Mouse (Mus musculus) macrophage (primary cell): ENCODE results near the gene Slc16a10. TPM values are rescaled to one million over a fixed set of nuclear protein-coding genes. Genes with fewer than 3 reads are reported as not detected.

Experiments used
- H3K27ac ChIP-seq: fragments of 350-480 bp; formaldehyde crosslinking; 2 replicates; pipeline ENCODE4 v1.9.0; 2021
- H3K36me3 ChIP-seq: fragments of 350-480 bp; formaldehyde crosslinking; 2 replicates; pipeline ENCODE4 v1.9.0; 2021; ENCODE audit errors: inconsistent target
- H3K4me3 ChIP-seq: fragments of 350-480 bp; formaldehyde crosslinking; 2 replicates; pipeline ENCODE4 v1.9.0; 2021; ENCODE audit errors: inconsistent target
- H3K79me2 ChIP-seq: fragments of 350-480 bp; formaldehyde crosslinking; 2 replicates; pipeline ENCODE4 v1.9.0; 2021; ENCODE audit errors: inconsistent target
- WGBS: methylation state at CpG from one replicate; pipeline ENCODE4 v1.1.7; 2026; ENCODE audit warnings: inconsistent platforms; ENCODE audit not compliant: missing documents; 5-methylcytosine and 5-hydroxymethylcytosine counted together
- polyA plus RNA-seq: library from polyadenylated mRNA; stranded (reverse); fragments of 250-400 nt; gene quantifications from 3 replicates; pipeline ENCODE4 v1.2.4, GENCODE M21; 2018; ENCODE audit warnings: inconsistent platforms

Slc16a10 gene
- polyA plus RNA-seq, 1 experiment from 2014 or later = 32.9 TPM

DNA sequence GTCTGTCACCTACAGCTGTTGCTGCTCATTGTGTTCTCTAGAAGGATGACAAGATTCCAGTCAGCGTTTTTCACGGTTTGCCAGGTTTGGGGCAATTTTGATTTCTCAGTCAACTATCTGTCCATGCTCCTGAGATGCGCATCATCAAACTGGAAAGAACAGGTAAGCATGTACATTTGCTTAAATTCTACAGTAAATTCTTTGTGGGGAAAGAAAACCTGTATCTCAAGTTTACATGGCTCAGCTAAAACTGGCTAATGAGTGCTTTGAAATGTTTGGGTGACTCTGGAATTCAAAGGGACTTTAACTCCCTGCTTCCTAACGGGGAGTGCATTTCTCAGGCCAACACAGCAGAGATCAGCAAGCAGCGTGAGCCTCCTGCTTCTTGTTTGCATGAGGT lies 80.1 kb downstream of the Slc16a10 start:
- 94% methylated on average over 5 of the region's 5 CpGs for WGBS
- Histone ChIP-seq H3K79me2 (peaks cover 14% of the 10 kb centered on the region), H3K4me3 (no peak overlapping the region), H3K27ac (no peak overlapping the region), H3K36me3 (no peaks in the 10 kb centered on the region)

DNA sequence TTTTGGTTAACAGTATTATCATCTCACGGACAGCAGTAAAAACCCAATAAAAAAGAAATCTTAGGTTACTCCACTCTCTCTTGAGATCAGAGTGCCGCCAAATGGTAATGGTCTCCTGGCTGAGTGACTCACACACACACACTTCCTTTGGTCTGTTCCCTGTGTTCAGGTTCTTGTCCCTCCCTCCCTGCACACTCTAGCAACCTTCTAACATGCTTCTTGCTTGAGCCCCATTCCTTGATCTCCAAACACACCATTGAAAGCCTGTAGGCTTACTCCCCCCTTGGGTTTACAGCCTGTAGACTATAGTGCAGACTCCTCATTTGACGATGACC lies 83.3 kb downstream of the Slc16a10 start:
- no peak overlapping the region for H3K27ac ChIP-seq
- H3K4me3 ChIP-seq = no peak overlapping the region
- 87% methylated on average over 3 of the region's 3 CpGs for WGBS
- H3K36me3 ChIP-seq = no peaks in the 10 kb centered on the region
- peaks cover 14% of the 10 kb centered on the region for H3K79me2 ChIP-seq

DNA sequence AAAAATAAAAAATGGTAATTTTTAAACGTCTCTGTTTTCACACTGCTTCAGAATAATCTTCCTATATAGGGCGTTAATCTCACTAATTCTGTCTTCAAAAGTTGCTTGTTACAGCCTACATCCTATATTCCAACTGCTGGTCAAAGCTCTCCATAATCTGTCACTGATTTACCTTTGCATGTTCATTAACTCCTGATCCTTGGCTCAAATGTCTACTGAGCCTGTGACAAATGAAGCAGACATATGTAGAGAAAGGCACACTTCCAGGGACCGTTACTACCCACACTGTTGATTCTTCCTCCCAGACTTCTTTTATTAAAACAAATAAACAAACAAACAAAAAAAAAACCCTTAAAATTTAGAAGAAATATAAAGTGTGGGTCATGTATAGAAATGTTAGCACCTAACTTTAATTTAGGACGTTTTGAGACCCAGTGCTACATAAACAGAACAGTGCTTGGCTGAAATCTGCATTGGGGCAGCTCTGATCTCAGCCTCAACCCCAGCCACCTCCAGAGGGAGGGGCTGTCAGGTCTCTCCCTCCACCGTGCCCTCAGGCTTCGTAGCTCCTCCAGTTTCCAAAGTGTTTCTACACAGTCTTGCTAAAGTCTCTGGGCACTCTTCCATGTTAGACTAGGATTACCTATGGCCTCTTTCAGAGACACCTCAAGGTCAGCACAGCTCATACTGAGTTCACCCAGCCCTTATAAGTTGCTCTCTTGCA lies 83.8 kb downstream of the Slc16a10 start:
- no peaks in the 10 kb centered on the region for H3K36me3 ChIP-seq
- no peak overlapping the region for H3K4me3 ChIP-seq
- H3K27ac ChIP-seq = no peak overlapping the region
- WGBS = 63% methylated on average over 6 of the region's 6 CpGs
- H3K79me2 ChIP-seq = peaks cover 14% of the 10 kb centered on the region

DNA sequence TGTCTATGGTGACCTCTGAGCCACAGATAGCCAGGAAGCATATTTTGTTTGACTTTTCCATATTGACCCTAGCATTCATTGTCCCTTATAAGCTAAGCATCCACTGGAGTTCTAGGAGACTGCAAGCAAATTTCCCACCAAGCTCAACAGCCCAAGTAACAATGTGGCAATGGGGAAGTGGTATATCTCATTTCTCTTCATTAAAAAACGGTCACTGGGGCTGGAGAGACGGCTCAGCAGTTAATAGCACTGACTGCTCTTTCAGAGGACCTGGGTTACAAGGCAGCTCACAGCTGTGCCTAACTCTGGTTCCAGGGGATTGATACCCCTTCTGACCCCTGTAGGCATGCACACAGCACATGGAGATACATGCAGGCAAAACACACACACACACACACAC lies 84.4 kb downstream of the Slc16a10 start:
- Histone ChIP-seq H3K4me3 (no peak overlapping the region), H3K79me2 (peaks cover 14% of the 10 kb centered on the region), H3K36me3 (no peaks in the 10 kb centered on the region), H3K27ac (no peak overlapping the region)
- WGBS = 13% methylated on average over 2 of the region's 2 CpGs

DNA sequence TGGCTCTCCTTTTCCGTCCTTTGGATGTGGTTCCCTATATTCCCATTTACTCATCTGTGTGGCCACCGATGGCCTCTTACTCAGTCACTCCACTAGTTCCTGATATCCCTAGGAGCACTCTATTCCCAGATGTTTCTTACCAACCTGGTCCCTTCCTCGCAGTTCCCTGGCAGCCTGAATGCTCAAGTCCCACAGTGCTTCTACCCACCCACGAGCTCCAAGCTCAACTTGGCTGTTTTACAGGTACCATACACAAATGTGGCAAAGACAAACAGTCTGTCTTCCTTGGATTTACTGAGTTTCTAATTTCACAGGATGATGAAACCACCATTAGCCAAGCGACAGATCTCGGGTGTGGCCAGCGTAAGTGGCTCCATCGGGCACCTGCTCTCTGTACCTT lies 87.6 kb downstream of the Slc16a10 start:
- 87% methylated on average over 6 of the region's 8 CpGs for WGBS
- peaks cover 20% of the 10 kb centered on the region; the same call in 1 of the 2 replicates for H3K36me3 ChIP-seq
- no peak overlapping the region for H3K27ac ChIP-seq
- peaks cover 12% of the 10 kb centered on the region for H3K79me2 ChIP-seq
- H3K4me3 ChIP-seq = no peak overlapping the region

DNA sequence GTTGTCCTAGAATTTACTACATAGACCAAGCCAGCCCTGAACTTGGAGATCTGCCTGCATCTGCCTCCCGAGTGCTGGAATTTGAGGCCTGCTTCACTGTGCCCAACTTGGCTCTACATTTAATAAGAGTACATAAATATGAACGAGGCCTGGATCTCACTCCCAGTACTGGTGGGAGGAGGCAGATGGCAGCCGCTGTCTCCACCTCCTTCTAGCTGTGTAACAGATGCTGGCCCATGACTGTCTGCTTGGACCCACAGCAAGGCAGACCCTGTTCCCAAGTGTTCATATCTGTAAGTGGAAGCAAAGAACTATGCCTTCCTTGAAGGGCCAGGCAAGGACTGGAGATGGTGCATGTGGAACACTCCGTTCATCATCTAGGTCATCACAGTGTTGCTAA lies 88.2 kb downstream of the Slc16a10 start:
- peaks cover 6% of the 10 kb centered on the region; the same call in 1 of the 2 replicates for H3K79me2 ChIP-seq
- 97% methylated on average over 4 of the region's 4 CpGs for WGBS
- peaks cover 20% of the 10 kb centered on the region; the same call in 1 of the 2 replicates for H3K36me3 ChIP-seq
- no peak overlapping the region for H3K27ac ChIP-seq
- H3K4me3 ChIP-seq = no peak overlapping the region

DNA sequence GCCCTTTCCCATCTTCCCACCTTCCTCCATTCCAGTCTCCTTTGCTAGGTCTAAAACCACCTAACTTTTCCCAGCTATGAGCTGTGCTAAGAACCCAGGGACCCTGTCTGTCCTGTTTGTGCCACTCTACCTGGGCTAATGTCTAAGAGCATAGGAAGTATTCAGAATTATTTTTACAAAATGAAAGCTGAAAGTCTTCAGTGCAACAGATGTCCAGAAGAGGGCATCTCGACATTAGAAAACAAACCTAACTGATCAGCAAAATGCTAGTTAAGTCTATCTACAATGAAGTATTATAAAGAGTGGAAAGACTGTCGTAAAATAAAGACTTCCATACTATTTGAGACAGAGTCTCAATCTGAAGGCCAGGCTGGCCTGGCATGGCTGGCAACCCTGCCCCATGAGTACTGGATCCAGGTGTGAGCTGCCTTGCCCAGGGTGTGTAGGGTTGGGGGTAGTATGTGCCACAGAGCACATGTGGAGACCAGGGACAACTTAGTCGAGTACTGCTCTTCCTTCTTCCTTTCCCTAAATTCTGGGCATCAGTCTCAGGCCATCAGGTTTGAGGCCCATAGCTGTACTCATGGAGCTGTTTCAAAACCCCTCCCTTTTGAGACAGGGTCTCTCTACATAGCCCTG lies 88.7 kb downstream of the Slc16a10 start:
- 61% methylated on average over 3 of the region's 3 CpGs for WGBS
- H3K79me2 ChIP-seq = peaks cover 1% of the 10 kb centered on the region; the same call in 1 of the 2 replicates
- peaks cover 20% of the 10 kb centered on the region; the same call in 1 of the 2 replicates for H3K36me3 ChIP-seq
- H3K27ac ChIP-seq = no peak overlapping the region
- no peak overlapping the region for H3K4me3 ChIP-seq

DNA sequence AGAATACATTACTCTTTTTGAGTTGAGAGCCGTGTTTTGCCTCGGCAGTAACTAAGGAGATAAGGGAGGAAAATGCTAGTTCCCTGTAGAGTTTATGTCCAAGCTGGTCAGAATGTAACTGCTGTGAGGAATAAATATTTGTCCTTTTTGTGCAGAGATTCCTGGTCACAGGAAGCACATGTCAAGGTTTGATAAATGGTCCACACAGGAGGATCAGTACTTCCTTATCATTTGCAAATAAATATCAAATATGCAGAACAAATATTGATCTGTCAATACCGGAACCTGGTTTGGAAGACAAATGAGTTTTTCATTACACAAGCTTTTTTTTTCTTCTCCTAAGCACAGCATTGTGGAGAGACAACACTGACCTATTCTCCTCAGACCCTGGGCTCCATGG lies 90.1 kb downstream of the Slc16a10 start:
- Histone ChIP-seq H3K4me3 (no peak overlapping the region), H3K36me3 (peaks cover 20% of the 10 kb centered on the region; the same call in 1 of the 2 replicates), H3K27ac (no peak overlapping the region), H3K79me2 (no peaks in the 10 kb centered on the region; the same call in 1 of the 2 replicates)
- 91% methylated on average over 3 of the region's 3 CpGs for WGBS

DNA sequence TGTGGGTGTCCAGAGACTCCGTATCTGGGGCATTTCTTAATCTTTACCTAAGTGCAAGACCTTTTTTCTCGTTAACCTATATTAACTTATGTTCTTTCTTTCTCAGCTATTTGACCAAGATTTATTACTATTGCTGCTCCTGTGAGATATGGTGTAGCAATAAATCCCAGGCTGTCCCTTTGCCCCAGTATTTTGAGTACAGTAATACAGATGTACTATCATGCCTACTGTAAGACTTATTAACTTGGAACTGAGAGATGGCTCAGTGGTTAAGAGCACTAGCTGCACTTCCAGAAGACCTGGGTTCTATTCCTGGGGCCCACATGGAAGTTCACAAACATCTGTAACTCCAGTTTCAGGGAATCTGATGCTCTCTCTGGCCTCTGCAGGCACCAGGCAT lies 91.3 kb downstream of the Slc16a10 start:
- WGBS = 96% methylated on average over 2 of the region's 2 CpGs
- H3K79me2 ChIP-seq = no peaks in the 10 kb centered on the region; the same call in 1 of the 2 replicates
- no peak overlapping the region for H3K27ac ChIP-seq
- H3K4me3 ChIP-seq = no peak overlapping the region
- peaks cover 20% of the 10 kb centered on the region; the same call in 1 of the 2 replicates for H3K36me3 ChIP-seq

DNA sequence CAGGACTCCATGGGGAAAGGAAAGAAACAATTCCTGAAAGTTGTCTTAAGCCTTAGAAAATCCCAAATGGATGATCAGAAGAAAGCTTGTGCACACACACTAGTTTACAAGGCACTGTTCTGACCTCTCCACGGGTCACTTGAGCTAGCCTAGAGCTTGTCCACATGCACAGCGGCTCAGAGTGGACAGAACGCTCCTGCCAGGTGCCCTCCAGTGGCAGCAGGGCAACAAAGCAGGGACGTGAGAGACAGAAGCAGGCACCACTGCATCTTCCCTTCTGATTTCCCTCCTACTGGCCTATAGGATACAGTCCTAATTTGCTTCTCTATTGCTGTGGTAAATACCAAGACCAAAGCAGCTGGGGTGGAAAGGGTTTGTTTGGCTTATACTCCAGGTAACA lies 100.7 kb downstream of the Slc16a10 start:
- Histone ChIP-seq H3K79me2 (no peaks in the 10 kb centered on the region; the same call in 1 of the 2 replicates), H3K27ac (no peak overlapping the region), H3K4me3 (no peak overlapping the region), H3K36me3 (peaks cover 30% of the 10 kb centered on the region)
- WGBS = 72% methylated on average over 4 of the region's 4 CpGs

DNA sequence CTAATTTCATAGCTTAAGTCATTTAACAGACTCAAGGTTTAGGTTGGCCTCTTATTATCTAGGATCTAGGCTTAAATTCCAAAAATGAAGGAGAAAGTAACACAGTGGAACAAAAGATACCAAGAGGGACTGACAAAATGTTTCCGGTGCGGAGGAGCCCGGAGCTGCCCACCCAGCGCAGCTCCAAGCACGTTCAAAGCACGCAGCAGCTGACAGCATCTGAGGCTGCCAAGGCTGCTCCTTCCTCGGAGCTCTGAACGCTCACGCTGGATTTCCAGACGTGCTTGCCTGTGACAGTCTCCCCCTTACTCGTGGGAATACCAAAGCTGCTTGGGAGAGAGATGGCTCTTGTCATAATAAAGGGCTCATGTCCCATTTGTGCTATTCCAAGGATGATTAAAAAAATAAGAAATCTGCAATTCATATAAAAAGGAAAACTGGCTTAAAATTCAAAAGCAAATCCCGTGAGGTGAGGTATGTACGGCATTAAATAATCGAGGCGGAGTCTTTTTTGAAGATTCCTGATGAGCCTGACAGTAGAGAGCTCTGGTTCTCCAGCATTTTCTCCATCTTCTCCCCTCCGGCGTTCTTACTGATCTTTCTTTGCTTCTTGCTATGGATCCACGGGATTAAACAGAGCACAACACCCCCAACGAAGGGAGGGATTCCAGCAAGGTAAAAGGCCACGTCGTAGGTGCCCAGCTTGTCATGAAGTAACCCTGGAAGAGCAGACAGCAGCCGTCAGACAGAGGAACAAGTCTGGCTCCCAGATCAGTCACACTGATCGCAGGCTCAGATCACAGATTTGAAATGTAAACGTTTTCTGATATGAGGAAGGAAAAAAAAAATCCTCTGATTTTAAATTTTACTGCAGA lies 105.1 kb downstream of the Slc16a10 start:
- Histone ChIP-seq H3K36me3 (peaks cover 56% of the 10 kb centered on the region), H3K27ac (no peak overlapping the region), H3K79me2 (no peaks in the 10 kb centered on the region), H3K4me3 (no peak overlapping the region)
- WGBS = 94% methylated on average over 24 of the region's 24 CpGs

DNA sequence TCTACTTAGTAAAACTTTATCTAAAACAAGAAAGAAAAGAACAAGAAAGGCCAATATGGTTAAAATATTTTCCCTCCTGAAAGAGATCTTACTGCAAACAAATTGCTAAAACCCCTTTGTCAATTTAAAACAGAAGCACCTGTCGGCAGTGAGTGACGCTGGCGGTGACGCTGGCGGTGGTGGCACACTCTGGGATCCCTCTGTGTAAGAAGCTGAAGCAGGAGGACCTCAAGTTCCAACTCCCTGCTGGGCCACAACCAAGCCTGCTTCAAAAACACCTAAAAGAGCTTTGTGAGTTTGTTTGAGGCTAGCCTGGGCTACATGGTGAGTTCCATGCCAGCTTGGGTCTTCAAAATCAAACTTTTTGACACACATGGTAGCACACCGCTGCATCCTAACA lies 107.1 kb downstream of the Slc16a10 start:
- H3K36me3 ChIP-seq = peaks cover 50% of the 10 kb centered on the region
- no peaks in the 10 kb centered on the region for H3K79me2 ChIP-seq
- WGBS = 97% methylated on average over 6 of the region's 6 CpGs
- no peak overlapping the region for H3K27ac ChIP-seq
- no peak overlapping the region for H3K4me3 ChIP-seq

DNA sequence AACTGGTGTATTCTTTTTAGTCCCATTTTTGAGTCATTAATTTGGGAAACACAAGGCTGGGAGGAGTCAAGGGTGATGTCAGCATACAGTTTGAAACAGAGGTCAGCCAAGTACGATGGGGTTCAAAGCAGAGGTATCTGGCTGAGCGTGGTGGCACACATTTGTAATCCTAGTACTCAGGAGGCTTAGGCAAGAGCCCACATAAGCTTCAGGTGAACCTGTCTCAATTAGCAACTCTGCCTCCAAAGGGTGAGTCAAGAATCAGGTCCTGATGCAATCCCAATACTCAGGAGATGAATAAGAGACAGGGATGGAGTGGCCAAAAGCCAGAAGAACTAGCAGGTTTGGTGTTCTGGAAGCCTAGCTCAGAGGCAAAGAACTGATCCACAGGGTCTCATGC lies 109.2 kb downstream of the Slc16a10 start:
- WGBS = 95% methylated on average over 2 of the region's 2 CpGs
- no peaks in the 10 kb centered on the region for H3K79me2 ChIP-seq
- H3K4me3 ChIP-seq = no peak overlapping the region
- H3K36me3 ChIP-seq = peaks cover 41% of the 10 kb centered on the region
- no peak overlapping the region for H3K27ac ChIP-seq

DNA sequence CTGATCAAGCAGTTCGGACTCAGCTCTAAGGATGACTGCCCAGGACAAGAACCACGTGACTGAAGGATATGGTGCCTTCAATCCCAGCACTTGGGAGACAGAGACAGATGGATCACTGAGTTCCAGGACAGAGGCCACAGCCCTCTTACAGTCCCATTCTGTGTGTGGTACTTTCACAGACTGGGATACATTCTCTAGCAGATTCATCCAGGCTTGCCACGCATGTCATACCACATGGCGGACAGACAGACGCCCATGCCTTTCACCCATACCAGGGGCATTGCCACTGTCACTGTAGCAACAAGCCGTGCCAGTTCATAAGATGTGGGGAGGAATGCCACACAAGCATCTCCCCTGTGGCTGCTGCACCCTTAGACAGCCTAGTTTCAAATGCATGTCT lies 111.3 kb downstream of the Slc16a10 start:
- Histone ChIP-seq H3K4me3 (no peak overlapping the region), H3K36me3 (peaks cover 20% of the 10 kb centered on the region; the same call in 1 of the 2 replicates), H3K79me2 (no peaks in the 10 kb centered on the region), H3K27ac (no peak overlapping the region)
- 93% methylated on average over 6 of the region's 6 CpGs for WGBS

DNA sequence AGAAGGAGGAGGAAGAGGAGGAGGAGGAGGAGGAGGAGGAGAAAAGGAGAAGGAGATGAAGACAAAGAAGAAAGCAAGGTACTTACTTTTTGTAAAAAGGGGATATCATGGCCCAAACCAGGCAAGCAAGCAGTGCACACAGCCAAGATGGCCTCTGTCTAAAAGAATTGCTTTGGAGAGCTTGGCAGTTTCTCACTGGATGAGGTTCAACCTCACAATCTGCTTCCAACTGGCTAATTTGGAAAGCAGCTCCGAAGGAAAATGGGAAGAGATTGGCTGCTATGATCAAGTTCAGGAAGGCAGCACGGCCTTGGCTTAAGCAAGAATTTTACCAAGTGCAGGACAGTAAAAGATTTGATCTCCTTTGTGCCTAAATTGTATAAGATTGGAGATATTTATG lies 112.4 kb downstream of the Slc16a10 start:
- Histone ChIP-seq H3K36me3 (peaks cover 9% of the 10 kb centered on the region; the same call in 1 of the 2 replicates), H3K27ac (no peak overlapping the region), H3K4me3 (no peak overlapping the region), H3K79me2 (no peaks in the 10 kb centered on the region)
- WGBS = 96% methylated on average over 2 of the region's 2 CpGs
